Mouse (Mus musculus) neural tube, embryonic 11.5 days (tissue): Measurements from ENCODE around the gene Grin2c. TPM values are rescaled to one million over a fixed set of nuclear protein-coding genes. Genes with fewer than 3 reads are reported as not detected.

Experiments
- ATAC-seq: fragments of 200-750 bp; cut with Nextera tagmentation; 2 replicates; pipeline ENCODE4 v1.8.0; 2017; ENCODE audit warnings: moderate number of reproducible peaks, mild to moderate bottlenecking, moderate TSS enrichment, moderate library complexity; ENCODE audit not compliant: insufficient read depth, low FRiP score, low TSS enrichment
- DNase-seq: peaks from one replicate; pipeline ENCODE4 v3.0.0-alpha.2; 2015; ENCODE audit warnings: low spot score
- H3K27ac ChIP-seq: fragments of 300-500 bp; sonication (generic); 2 replicates; pipeline ENCODE4 v1.5.1; 2014; ENCODE audit warnings: low read depth, mild to moderate bottlenecking, low read length
- H3K27me3 ChIP-seq: fragments of 300-500 bp; sonication (generic); 2 replicates; pipeline ENCODE4 v1.6.1; 2014; ENCODE audit warnings: mild to moderate bottlenecking, low read length, mixed read lengths; ENCODE audit not compliant: control insufficient read depth, insufficient read depth
- H3K36me3 ChIP-seq: fragments of 300-500 bp; sonication (generic); 2 replicates; pipeline ENCODE4 v1.6.1; 2014; ENCODE audit warnings: mild to moderate bottlenecking, low read length, moderate library complexity, mixed read lengths; ENCODE audit not compliant: control insufficient read depth, insufficient read depth
- H3K4me1 ChIP-seq: fragments of 300-500 bp; sonication (generic); 2 replicates; pipeline ENCODE4 v1.6.1; 2014; ENCODE audit warnings: low read length, mixed read lengths; ENCODE audit not compliant: control insufficient read depth, insufficient read depth
- H3K4me2 ChIP-seq: fragments of 300-500 bp; sonication (generic); 2 replicates; pipeline ENCODE4 v1.6.1; 2014; ENCODE audit warnings: low read depth, mild to moderate bottlenecking, moderate library complexity
- H3K4me3 ChIP-seq: fragments of 300-500 bp; sonication (generic); 2 replicates; pipeline ENCODE4 v1.5.1; 2014; ENCODE audit warnings: low read depth, low read length
- H3K9ac ChIP-seq: fragments of 300-500 bp; sonication (generic); 2 replicates; pipeline ENCODE4 v1.6.1; 2014; ENCODE audit warnings: mild to moderate bottlenecking, low read length
- H3K9me3 ChIP-seq: fragments of 300-500 bp; sonication (generic); 2 replicates; pipeline ENCODE4 v1.6.1; 2016; ENCODE audit warnings: low read length; ENCODE audit not compliant: control insufficient read depth
- WGBS: fragments of 180-500 bp; shearing (Covaris S2); extraction: QIAGEN DNeasy Blood & Tissue Kit; methylation state at CpG from one replicate; pipeline ENCODE4 v1.1.7; 2014; 5-methylcytosine and 5-hydroxymethylcytosine counted together
- polyA plus RNA-seq: library from polyadenylated mRNA; unstranded; fragments of >200 nt; fragmentation: Nextera tagmentation; extraction: Ambion mirVana; gene quantifications from 2 replicates; pipeline ENCODE4 v1.2.1, GENCODE M21; 2014

The Grin2c gene
- polyA plus RNA-seq, 1 experiment from 2014 or later = 0.57 TPM

GRCm38 (mm10) chr11:115288305-115288704 lies 21.3 kb upstream of the Grin2c start:
- 87% methylated on average over 2 of the region's 2 CpGs for WGBS
- no peak overlapping the region for H3K4me2 ChIP-seq
- H3K4me1 ChIP-seq = no peaks in the 10 kb centered on the region
- H3K36me3 ChIP-seq = no peaks in the 10 kb centered on the region
- no peak overlapping the region for H3K9ac ChIP-seq
- H3K4me3 ChIP-seq = no peak overlapping the region
- no peaks in the 10 kb centered on the region for H3K9me3 ChIP-seq
- DNase-seq = no peak
- no peak for ATAC-seq
- H3K27me3 ChIP-seq = no peaks in the 10 kb centered on the region
- no peak overlapping the region for H3K27ac ChIP-seq

GRCm38 (mm10) chr11:115287386-115287785 lies 20.3 kb upstream of the Grin2c start:
- no peak overlapping the region for H3K27ac ChIP-seq
- ATAC-seq (no peak), DNase-seq (no peak)
- WGBS = 81% methylated on average over 5 of the region's 5 CpGs
- H3K4me2 ChIP-seq = no peak overlapping the region
- no peak overlapping the region for H3K9ac ChIP-seq
- H3K4me3 ChIP-seq = no peak overlapping the region
- H3K27me3 ChIP-seq = no peaks in the 10 kb centered on the region
- no peaks in the 10 kb centered on the region for H3K4me1 ChIP-seq
- no peaks in the 10 kb centered on the region for H3K36me3 ChIP-seq
- H3K9me3 ChIP-seq = no peaks in the 10 kb centered on the region

GRCm38 (mm10) chr11:115286201-115286993 lies 19.4 kb upstream of the Grin2c start:
- H3K4me2 ChIP-seq = no peak overlapping the region
- H3K27ac ChIP-seq = no peak overlapping the region
- WGBS = 78% methylated on average over 19 of the region's 19 CpGs
- H3K4me1 ChIP-seq = no peaks in the 10 kb centered on the region
- H3K27me3 ChIP-seq = no peaks in the 10 kb centered on the region
- no peaks in the 10 kb centered on the region for H3K9me3 ChIP-seq
- H3K4me3 ChIP-seq = no peak overlapping the region
- ATAC-seq (no peak), DNase-seq (no peak)
- no peak overlapping the region for H3K9ac ChIP-seq
- H3K36me3 ChIP-seq = no peaks in the 10 kb centered on the region

- ATAC-seq = no peak
Measured at GRCm38 (mm10) chr11:115285282-115285681, 18.2 kb upstream of the Grin2c start.

GRCm38 (mm10) chr11:115283891-115284620 lies 17.0 kb upstream of the Grin2c start:
- Histone ChIP-seq H3K4me2 (no peak overlapping the region), H3K27me3 (no peaks in the 10 kb centered on the region), H3K4me3 (no peak overlapping the region), H3K36me3 (no peaks in the 10 kb centered on the region), H3K27ac (no peak overlapping the region), H3K4me1 (no peaks in the 10 kb centered on the region), H3K9ac (no peak overlapping the region), H3K9me3 (no peaks in the 10 kb centered on the region)
- ATAC-seq (no peak), DNase-seq (no peak)
- WGBS = 84% methylated on average over 12 of the region's 12 CpGs

More at GRCm38 (mm10) chr11:115285282-115285681, 18.2 kb upstream of the Grin2c start:
- Histone ChIP-seq H3K4me3 (no peak overlapping the region), H3K4me1 (no peaks in the 10 kb centered on the region), H3K9me3 (no peaks in the 10 kb centered on the region), H3K27ac (no peak overlapping the region), H3K4me2 (no peak overlapping the region), H3K36me3 (no peaks in the 10 kb centered on the region), H3K27me3 (no peaks in the 10 kb centered on the region), H3K9ac (no peak overlapping the region)
- 66% methylated on average over 4 of the region's 4 CpGs for WGBS
- no peak for DNase-seq

- 80% methylated on average over 9 of the region's 9 CpGs for WGBS
- no peak for ATAC-seq
Measured at GRCm38 (mm10) chr11:115283486-115283765, 16.4 kb upstream of the Grin2c start.

GRCm38 (mm10) chr11:115282723-115283485 lies 15.9 kb upstream of the Grin2c start:
- no peaks in the 10 kb centered on the region for H3K9me3 ChIP-seq
- ATAC-seq (no peak), DNase-seq (no peak)
- 86% methylated on average over 8 of the region's 8 CpGs for WGBS
- no peak overlapping the region for H3K4me2 ChIP-seq
- H3K27me3 ChIP-seq = no peaks in the 10 kb centered on the region
- no peak overlapping the region for H3K27ac ChIP-seq
- no peaks in the 10 kb centered on the region for H3K36me3 ChIP-seq
- peaks cover under 1% of the 10 kb centered on the region; the same call in 1 of the 2 replicates for H3K4me1 ChIP-seq
- no peak overlapping the region for H3K4me3 ChIP-seq
- no peak overlapping the region for H3K9ac ChIP-seq

More at GRCm38 (mm10) chr11:115283486-115283765, 16.4 kb upstream of the Grin2c start:
- Histone ChIP-seq H3K36me3 (no peaks in the 10 kb centered on the region), H3K4me3 (no peak overlapping the region), H3K27me3 (no peaks in the 10 kb centered on the region), H3K27ac (no peak overlapping the region), H3K4me1 (no peaks in the 10 kb centered on the region), H3K9me3 (no peaks in the 10 kb centered on the region), H3K9ac (no peak overlapping the region), H3K4me2 (no peak overlapping the region)
- no peak for DNase-seq

- Histone ChIP-seq H3K4me1 (peaks cover 3% of the 10 kb centered on the region; the same call in 1 of the 2 replicates), H3K36me3 (no peaks in the 10 kb centered on the region), H3K4me3 (no peak overlapping the region), H3K4me2 (no peak overlapping the region), H3K27me3 (no peaks in the 10 kb centered on the region), H3K27ac (no peak overlapping the region), H3K9ac (no peak overlapping the region), H3K9me3 (no peaks in the 10 kb centered on the region)
- ATAC-seq = no peak
- no peak for DNase-seq
- 72% methylated on average over 8 of the region's 8 CpGs for WGBS
Measured at GRCm38 (mm10) chr11:115282295-115282694, 15.3 kb upstream of the Grin2c start.
